Mouse (Mus musculus) forebrain, embryonic 10.5 days (tissue): ENCODE measurements around the gene Hoxd10. TPM values are rescaled to one million over a fixed set of nuclear protein-coding genes. Genes with fewer than 3 reads are reported as not detected.
A peak's percentile ranks its signal among the peaks of the same experiment; 100 is the strongest.

Experiments
- DNase-seq: peaks from one replicate; pipeline ENCODE4 v3.0.0-alpha.2; 2017; ENCODE audit warnings: low spot score; ENCODE audit errors: extremely low spot score
- H3K27ac ChIP-seq: fragments of 300-500 bp; sonication (generic); 2 replicates; pipeline ENCODE4 v1.5.1; 2016; ENCODE audit warnings: mild to moderate bottlenecking
- H3K27me3 ChIP-seq: fragments of 300-500 bp; sonication (generic); 2 replicates; pipeline ENCODE4 v1.6.1; 2016; ENCODE audit warnings: mild to moderate bottlenecking; ENCODE audit not compliant: poor library complexity, severe bottlenecking
- H3K36me3 ChIP-seq: fragments of 300-500 bp; sonication (generic); replicated peaks from 2 replicates; pipeline ENCODE4 v1.6.1; 2016; ENCODE audit warnings: mild to moderate bottlenecking, moderate library complexity
- H3K4me1 ChIP-seq: fragments of 300-500 bp; sonication (generic); 2 replicates; pipeline ENCODE4 v1.6.1; 2016
- H3K4me3 ChIP-seq: fragments of 300-500 bp; sonication (generic); 2 replicates; pipeline ENCODE4 v1.5.1; 2016; ENCODE audit warnings: mild to moderate bottlenecking, moderate library complexity
- H3K9me3 ChIP-seq: fragments of 300-500 bp; sonication (generic); 2 replicates; pipeline ENCODE4 v1.6.1; 2016; ENCODE audit warnings: mild to moderate bottlenecking, moderate library complexity
- WGBS: fragments of 180-500 bp; shearing (Covaris S2); methylation state at CpG from one replicate; pipeline ENCODE4 v1.1.7; 2016; 5-methylcytosine and 5-hydroxymethylcytosine counted together
- polyA plus RNA-seq: library from polyadenylated mRNA; unstranded; fragments of >200 nt; fragmentation: Nextera tagmentation; extraction: Ambion mirVana; gene quantifications from 2 replicates; pipeline ENCODE4 v1.2.1, GENCODE M21; 2016

Hoxd10 gene
- polyA plus RNA-seq, 1 experiment from 2014 or later, result not detected

DNA sequence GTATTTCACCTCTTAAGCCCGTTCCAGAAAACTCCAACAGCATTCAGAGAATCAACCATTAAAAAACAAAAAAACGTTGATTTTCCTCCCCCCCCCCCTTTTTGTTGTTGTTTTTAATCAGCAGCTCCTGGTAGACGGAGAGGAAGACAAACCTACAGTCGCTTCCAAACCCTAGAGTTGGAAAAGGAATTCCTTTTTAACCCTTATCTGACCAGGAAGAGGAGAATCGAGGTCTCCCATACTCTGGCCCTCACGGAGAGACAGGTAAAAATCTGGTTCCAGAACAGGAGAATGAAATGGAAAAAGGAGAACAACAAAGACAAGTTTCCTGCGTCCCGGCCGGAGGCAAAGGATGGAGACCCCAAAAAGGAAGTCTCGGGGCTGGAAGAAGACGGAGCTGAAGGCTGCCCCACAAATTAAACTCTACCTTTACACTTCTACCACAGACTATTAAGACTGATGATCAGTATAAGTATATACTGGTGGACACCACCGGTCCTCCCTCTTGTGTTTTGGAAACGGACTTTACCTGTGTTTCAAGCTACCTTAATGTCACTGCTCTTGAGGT is 14.8 kb downstream of the Hoxd10 start:
- peak; percentile 16 for DNase-seq
- Histone ChIP-seq H3K4me3 (no peak overlapping the region), H3K9me3 (no peaks in the 10 kb centered on the region), H3K27ac (no peak overlapping the region), H3K36me3 (no peaks in the 10 kb centered on the region), H3K4me1 (peaks cover 16% of the 10 kb centered on the region), H3K27me3 (peaks cover 100% of the 10 kb centered on the region)
- 2% methylated on average over 13 of the region's 13 CpGs for WGBS

DNA sequence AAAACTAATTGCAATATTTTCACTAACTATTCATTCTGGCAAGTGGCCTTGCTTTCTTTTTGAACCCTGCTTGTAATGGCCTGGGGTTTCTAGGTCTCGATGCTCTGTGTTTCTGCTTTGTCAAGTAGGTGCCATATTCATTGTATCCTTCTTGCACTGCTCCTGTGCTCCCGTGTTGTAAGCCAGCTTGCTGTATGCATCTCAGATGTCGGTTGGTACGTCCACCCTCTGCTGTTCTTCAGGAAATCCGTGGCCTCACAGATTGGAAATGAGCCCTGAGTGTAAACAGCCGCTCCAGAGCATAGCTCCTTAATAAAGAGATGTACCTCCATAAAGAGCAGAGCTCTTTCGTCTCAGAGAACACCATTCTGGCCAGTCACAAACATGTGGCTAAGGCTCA is 15.9 kb downstream of the Hoxd10 start:
- Histone ChIP-seq H3K9me3 (no peaks in the 10 kb centered on the region), H3K36me3 (no peaks in the 10 kb centered on the region), H3K4me1 (peaks cover 24% of the 10 kb centered on the region), H3K27me3 (peaks cover 100% of the 10 kb centered on the region), H3K4me3 (no peak overlapping the region), H3K27ac (no peak overlapping the region)
- 8% methylated on average over 7 of the region's 7 CpGs for WGBS
- no peak for DNase-seq

DNA sequence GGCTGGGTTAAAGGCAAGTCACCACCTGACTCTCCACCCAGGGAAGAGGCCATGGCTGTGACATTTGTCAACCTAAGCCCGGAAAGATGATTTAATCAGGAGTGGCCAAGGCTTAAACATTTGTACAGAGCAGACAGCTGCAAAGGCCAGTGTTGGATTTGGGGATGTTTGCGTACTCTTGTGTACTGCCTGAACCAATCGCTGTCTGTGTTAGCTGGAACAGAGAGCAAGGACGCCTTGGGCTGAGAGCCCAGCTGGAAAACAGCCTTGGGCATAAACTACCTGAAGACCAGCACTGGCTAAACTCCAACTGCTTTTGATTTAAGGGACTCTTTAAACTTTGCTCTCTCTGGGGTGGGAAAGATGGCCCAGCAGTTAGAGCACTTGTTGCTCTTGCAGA is 17.0 kb downstream of the Hoxd10 start:
- H3K27me3 ChIP-seq, result peaks cover 100% of the 10 kb centered on the region
- no peaks in the 10 kb centered on the region for H3K9me3 ChIP-seq
- WGBS, result 8% methylated on average over 4 of the region's 4 CpGs
- H3K4me3 ChIP-seq, result no peak overlapping the region
- peaks cover 24% of the 10 kb centered on the region for H3K4me1 ChIP-seq
- no peak overlapping the region for H3K27ac ChIP-seq
- H3K36me3 ChIP-seq, result no peaks in the 10 kb centered on the region
- peak; percentile 31 for DNase-seq

DNA sequence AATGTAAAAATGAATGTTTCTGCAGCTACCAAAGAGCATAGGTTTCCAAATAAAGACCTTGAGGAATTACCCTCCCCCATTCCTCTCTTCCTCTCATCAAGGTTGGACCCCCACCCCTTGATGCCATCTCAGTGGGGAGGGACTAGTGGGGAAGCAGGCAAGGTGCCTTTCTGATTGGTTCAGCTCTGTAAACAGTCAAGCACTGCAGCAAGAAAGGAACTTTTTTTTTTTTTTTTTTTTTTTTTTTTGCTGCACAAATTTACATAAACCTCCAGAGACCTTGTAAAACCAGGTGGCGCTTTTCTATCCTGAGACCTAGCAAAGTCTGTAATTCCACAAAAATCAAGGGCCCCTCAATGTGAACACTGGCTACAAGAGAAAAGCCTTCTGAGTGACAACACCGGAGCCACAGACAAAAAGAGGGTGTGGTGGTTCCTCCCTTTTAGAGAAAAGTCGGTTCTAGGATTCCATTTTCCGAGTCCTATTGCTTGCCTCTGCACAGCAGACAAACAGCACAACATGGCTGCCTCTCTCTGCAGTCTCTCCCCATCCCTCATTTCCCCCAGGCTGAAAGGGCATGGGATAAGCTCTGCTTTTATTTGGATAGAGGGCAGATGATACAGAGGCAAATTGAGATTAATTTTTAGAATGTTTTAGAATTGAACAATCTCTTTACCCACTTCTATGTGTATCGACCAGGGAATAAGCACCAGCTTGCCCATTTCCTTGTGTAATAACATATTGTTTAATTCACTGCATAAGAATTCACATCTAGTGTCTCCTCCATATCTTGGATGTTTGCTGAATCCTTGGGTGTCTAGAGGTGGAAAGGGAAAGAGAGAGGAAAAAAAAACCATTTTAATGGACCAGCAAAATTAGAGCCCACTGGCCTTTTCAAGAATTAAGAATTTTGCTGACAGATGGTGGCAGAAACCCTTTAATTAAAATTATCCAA is 18.0 kb downstream of the Hoxd10 start:
- 3% methylated on average over 5 of the region's 5 CpGs for WGBS
- Histone ChIP-seq H3K9me3 (no peaks in the 10 kb centered on the region), H3K4me1 (peaks cover 18% of the 10 kb centered on the region), H3K4me3 (no peak overlapping the region), H3K36me3 (no peaks in the 10 kb centered on the region), H3K27me3 (peaks cover 100% of the 10 kb centered on the region), H3K27ac (no peak overlapping the region)
- DNase-seq, result peak; percentile 27

DNA sequence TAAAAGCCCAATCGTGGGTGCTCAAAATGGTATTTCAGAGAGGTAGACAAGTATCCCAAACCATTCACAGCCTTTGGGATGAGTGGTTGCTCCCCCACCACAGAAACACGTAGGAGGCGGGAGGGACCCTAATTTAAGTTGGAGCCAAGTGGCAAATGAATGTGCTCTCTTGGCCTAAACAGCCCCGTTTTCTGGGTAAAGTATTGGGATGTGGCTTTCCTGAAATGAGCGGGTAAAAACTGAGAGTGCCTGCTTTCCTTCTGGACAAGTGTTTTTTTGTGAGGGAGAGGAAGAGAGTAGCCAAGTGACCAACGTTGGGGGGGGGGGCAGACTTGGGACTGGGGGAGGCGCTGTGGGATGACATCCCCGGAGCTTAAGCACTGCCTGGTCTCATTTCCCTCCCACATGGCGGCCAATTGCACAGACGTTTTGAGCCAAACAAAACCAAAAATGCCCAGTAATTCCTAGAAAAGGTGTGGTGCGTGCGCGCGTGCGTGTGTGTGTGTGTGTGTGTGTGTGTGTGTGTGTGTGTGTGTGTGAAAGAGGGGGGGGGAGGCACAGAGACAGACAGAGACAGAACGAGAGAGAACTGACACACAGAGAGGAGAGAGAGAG is 19.3 kb downstream of the Hoxd10 start:
- H3K4me1 ChIP-seq, result peaks cover 11% of the 10 kb centered on the region
- peaks cover 100% of the 10 kb centered on the region for H3K27me3 ChIP-seq
- H3K36me3 ChIP-seq, result no peaks in the 10 kb centered on the region
- no peaks in the 10 kb centered on the region for H3K9me3 ChIP-seq
- no peak overlapping the region for H3K4me3 ChIP-seq
- H3K27ac ChIP-seq, result no peak overlapping the region
- WGBS, result under 1% methylated on average over 16 of the region's 16 CpGs
- DNase-seq, result peak; percentile 34

DNA sequence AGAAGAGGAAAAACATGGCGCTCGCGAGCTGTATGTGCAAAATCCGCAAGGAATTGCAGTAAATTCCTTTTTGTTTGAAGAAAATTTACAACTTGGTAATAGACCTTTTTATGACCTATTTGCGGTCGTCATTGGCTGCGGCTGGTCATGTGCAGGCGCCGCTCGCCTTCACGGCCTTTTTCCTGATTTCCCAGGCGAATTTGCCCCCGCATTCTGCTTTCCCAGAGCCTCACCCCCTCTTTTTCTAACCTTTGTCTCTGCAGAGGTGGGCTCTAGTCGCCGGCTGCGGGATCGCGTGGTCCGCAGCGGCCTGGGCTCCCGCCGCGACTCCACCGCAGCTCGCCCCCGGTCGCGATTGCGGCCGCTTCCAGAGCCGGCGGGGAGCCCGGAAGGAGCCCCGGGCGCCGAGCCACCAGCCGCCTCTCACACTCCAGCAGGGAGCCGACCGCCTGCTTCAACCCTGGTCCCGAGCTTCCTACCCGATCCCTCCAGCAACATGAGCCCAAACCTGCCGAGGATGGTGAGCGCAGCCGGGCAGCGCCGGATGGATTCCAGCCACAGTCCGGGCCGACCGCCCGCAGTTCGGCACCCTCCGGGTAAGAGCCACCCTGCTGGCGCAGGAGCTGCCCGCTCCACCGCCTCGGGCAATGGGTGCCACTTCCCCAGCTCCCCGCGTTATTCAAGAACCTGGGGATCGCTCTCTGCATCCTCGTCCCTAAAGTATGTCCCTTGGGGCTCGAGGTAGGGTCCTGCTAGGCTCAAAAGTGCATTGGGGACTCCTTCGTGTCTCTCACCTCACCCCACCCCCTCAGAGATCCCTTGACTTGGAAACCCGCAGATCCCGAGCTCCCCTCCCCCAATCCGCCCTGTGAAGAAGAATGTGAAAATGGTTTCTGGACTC is 20.2 kb downstream of the Hoxd10 start, which contains the start of the genes Hoxd3 and Hoxd4:
Gene Hoxd3, plus strand, starts transcription at position 207 of the 901 bp plus-strand sequence.
Gene Hoxd4, plus strand, starts transcription at position 209 of the 901 bp plus-strand sequence.
- peaks cover 100% of the 10 kb centered on the region for H3K27me3 ChIP-seq

DNA sequence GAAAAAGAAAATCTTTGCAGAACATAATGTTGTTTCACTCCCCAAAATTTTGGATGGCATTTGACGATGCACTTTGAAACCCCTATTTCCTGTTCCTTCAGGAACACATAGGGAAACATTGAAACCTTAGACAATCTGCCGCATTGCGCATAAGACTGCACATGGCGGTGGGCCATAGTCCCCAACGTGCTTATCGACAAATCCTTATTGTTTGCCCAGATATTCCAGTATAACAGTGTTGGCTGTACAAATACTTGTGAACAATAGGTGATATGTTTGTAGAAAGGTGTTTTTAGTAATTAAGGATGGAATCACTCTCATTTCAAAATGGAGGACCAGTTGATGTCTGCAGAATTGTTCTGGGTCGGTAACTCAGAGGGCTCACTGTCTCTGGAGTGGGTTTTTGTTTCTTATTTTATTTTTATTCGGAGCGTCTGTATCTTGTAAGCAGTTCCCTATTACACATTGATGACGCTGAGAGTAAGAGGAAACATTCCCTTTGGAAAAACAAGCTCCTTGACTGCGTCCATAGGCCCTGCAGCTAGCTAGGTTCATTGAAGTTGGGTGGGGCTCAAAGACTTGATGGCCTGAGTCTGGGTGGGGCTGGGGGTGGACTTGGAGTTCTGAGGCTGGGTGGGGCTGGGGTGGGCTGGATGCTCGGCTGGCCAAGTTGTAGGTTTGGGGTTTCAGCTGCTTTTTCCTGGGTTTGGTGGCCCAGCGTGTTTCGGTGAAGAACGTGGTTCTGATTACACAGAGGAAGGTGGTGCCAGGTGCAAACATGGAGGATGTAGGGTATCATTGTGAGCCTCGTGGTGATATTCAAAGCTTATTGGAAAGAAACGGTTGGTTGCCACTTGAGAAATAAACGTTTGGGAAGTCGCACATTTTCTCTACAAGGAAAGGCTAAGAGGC is 21.8 kb downstream of the Hoxd10 start:
- WGBS, result 3% methylated on average over 19 of the region's 19 CpGs
- peaks cover 13% of the 10 kb centered on the region for H3K4me1 ChIP-seq
- H3K9me3 ChIP-seq, result no peaks in the 10 kb centered on the region
- H3K27ac ChIP-seq, result no peak overlapping the region
- DNase-seq, result peak; percentile 26
- H3K27me3 ChIP-seq, result peaks cover 100% of the 10 kb centered on the region
- no peak overlapping the region for H3K4me3 ChIP-seq
- H3K36me3 ChIP-seq, result no peaks in the 10 kb centered on the region

More for the DNA sequence above, 20.2 kb downstream of the Hoxd10 start, which contains the start of the genes Hoxd3 and Hoxd4:
- H3K36me3 ChIP-seq, result no peaks in the 10 kb centered on the region
- no peak within 1 kb of the TSS for H3K27ac ChIP-seq
- peak; percentile 51 for DNase-seq
- no peaks in the 10 kb centered on the region for H3K9me3 ChIP-seq
- H3K4me3 ChIP-seq, result peak within 1 kb of the TSS; percentile 21; the same call in 1 of the 2 replicates
- WGBS, result under 1% methylated on average over 65 of the region's 65 CpGs
- H3K4me1 ChIP-seq, result peaks cover 13% of the 10 kb centered on the region

DNA sequence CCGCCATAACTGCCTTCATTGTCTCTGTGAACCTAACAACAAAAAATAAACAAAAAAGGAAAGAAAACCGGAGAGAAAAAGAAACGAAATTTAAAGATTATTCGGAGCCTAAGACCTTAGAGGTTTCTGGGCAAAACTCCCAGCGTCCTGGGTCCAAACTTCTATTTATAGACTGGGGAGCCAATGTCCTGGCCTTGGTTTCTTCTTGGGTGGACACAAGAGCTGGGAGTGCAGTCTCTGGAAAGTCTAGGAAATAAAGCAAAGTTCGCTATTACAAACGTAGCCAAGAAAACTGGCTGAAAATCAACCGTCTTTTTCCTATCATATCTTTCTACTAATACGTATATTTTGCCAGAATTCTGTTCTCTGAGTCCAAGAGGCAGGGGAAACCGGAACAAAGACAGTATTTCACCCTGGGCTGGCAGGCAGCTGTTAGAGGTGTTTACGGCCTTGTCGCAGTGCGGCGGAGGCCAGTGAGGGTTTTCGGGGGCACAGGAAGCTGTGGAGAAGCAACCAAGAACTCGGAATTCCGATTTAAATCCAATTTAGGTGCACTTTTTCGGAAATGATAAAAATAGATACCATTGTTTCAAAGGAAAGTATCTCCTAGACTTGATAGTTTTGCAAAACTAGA is 22.5 kb downstream of the Hoxd10 start:
- DNase-seq, result peak; percentile 16
- H3K4me3 ChIP-seq, result no peak overlapping the region
- H3K4me1 ChIP-seq, result peaks cover 13% of the 10 kb centered on the region
- peaks cover 100% of the 10 kb centered on the region for H3K27me3 ChIP-seq
- H3K27ac ChIP-seq, result no peak overlapping the region
- H3K9me3 ChIP-seq, result no peaks in the 10 kb centered on the region
- H3K36me3 ChIP-seq, result no peaks in the 10 kb centered on the region
- whole genome bisulfite sequencing, result 2% methylated on average over 18 of the region's 18 CpGs

DNA sequence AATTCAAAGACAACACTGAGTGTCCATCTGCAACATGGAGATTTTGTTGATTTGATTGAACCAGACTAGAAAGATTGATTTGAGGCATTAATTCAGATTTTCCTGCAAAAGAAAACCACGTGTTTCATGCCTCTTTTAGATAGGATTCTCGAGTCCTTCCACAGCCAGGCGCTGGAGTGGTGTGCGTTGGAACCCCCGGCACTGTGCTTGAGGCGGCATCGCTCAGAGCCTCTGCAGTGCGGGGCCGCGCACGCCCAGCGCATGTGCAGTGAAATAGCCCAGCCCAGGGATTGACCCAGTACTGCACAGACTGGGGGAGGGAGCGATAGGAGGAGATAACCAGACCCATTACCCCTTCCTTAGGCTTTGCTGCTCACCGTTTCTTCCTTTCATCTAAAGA is 23.2 kb downstream of the Hoxd10 start:
- Histone ChIP-seq H3K27ac (no peak overlapping the region), H3K4me3 (no peak overlapping the region), H3K9me3 (no peaks in the 10 kb centered on the region), H3K36me3 (no peaks in the 10 kb centered on the region), H3K4me1 (peaks cover 13% of the 10 kb centered on the region), H3K27me3 (peaks cover 100% of the 10 kb centered on the region)
- WGBS, result under 1% methylated on average over 14 of the region's 14 CpGs
- DNase-seq, result peak; percentile 34

DNA sequence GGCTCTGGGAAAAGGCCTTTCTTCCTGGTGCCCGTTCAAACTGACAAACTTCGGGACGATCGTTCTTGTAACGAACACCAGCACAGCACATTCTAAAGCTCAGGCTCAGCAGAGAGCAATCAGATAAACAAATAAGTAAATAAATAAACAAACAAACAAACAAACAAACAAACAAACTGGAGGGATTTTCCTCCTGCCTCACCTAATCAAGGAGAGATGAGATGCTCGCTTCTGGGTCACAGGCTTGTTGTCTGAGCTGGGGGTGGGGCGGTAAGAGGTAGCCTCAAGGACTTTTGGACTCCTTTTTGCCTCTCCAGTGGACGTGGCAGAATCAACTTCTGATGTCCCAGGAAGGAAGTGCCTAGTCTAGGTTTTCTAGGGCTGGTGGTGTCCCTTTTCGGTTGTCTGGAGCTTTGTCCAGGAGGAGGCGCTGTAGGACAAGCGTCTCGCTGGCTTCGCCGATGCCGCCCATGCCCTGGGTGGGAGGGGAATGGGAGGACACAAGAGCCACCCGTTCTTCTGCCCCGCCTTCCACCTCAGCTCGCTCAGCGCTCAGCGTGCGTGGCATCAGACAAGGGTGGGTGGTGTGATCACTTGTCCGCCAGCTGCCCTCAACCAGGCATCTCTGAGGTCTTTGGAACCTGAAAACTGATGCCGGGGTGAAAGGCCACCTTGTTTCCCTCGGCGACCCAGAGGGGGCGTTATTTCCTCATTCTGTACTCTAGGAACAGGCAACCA is 23.9 kb downstream of the Hoxd10 start:
- Histone ChIP-seq H3K36me3 (no peaks in the 10 kb centered on the region), H3K4me3 (peak overlapping the region; percentile 39), H3K27ac (no peak overlapping the region), H3K9me3 (no peaks in the 10 kb centered on the region), H3K27me3 (peaks cover 100% of the 10 kb centered on the region), H3K4me1 (peaks cover 13% of the 10 kb centered on the region)
- DNase-seq, result peak; percentile 89
- 4% methylated on average over 26 of the region's 26 CpGs for WGBS
